Mouse (Mus musculus) liver, embryonic 13.5 days (tissue): ENCODE measurements around the gene Syn3. TPM values are rescaled to one million over a fixed set of nuclear protein-coding genes. Genes with fewer than 3 reads are reported as not detected.

Source experiments
- polyA plus RNA-seq: library from polyadenylated mRNA; unstranded; fragments of >200 nt; fragmentation: Nextera tagmentation; extraction: Ambion mirVana; gene quantifications from 2 replicates; pipeline ENCODE4 v1.2.1, GENCODE M21; 2015

Gene Syn3
- polyA plus RNA-seq, 1 experiment from 2014 or later = 0.14 TPM

Other genes with a start within 250 kb of the Syn3 start
- 8.4 and 10.0 TPM in 2 replicates for gene Timp3, start 198.5 kb downstream of the Syn3 start, polyA plus RNA-seq
- 327 and 424 TPM in 2 replicates for gene Hsp90b1, start 206.6 kb upstream of the Syn3 start, polyA plus RNA-seq
- 0.28 and 0.69 TPM in 2 replicates for gene Ttc41, start 206.9 kb upstream of the Syn3 start, polyA plus RNA-seq